Mouse (Mus musculus): ENCODE data around the gene Prkaca. TPM values are rescaled to one million over a fixed set of nuclear protein-coding genes. Genes with fewer than 3 reads are reported as not detected.

Prkaca gene
- polyA plus RNA-seq, 1 experiment, result 181 TPM

- TF ChIP-seq POLR2A (IDR thresholded peaks at IDR 0.05; ENCODE audit: extremely low read depth, insufficient read depth, low read length) (no peak), CTCF (IDR thresholded peaks at IDR 0.05; ENCODE audit: extremely low read depth, insufficient read depth, low read length) (peak; percentile 22; the same call in 1 of the 2 replicates)
- H3K4me3 ChIP-seq (ENCODE audit: insufficient read depth, low read length), result no peak overlapping the region
- no peak overlapping the region for H3K27ac ChIP-seq (ENCODE audit: insufficient read depth, low read length)
- H3K4me1 ChIP-seq (ENCODE audit: control insufficient read depth, insufficient read depth, low read length), result peaks cover 5% of the 10 kb centered on the region
Observed at GRCm38 (mm10) chr8:84008362-84008761, 35.6 kb downstream of the Prkaca start.

GRCm38 (mm10) chr8:84009876-84010275, 37.1 kb downstream of the Prkaca start:
- H3K27ac ChIP-seq (ENCODE audit: insufficient read depth, low read length), result no peak overlapping the region
- peak; percentile 83 for TF ChIP-seq CTCF (IDR thresholded peaks at IDR 0.05; ENCODE audit: extremely low read depth, insufficient read depth, low read length)
- no peak for TF ChIP-seq POLR2A (IDR thresholded peaks at IDR 0.05; ENCODE audit: extremely low read depth, insufficient read depth, low read length)
- no peaks in the 10 kb centered on the region; the same call in 1 of the 2 replicates for H3K4me1 ChIP-seq (ENCODE audit: control insufficient read depth, insufficient read depth, low read length)
- no peak overlapping the region for H3K4me3 ChIP-seq (ENCODE audit: insufficient read depth, low read length)

- TF ChIP-seq POLR2A (IDR thresholded peaks at IDR 0.05; ENCODE audit: extremely low read depth, insufficient read depth, low read length), result no peak
- TF ChIP-seq CTCF (IDR thresholded peaks at IDR 0.05; ENCODE audit: extremely low read depth, insufficient read depth, low read length), result peak; percentile 21; the same call in 1 of the 2 replicates
- Histone ChIP-seq H3K4me1 (ENCODE audit: control insufficient read depth, insufficient read depth, low read length) (no peaks in the 10 kb centered on the region; the same call in 1 of the 2 replicates), H3K27ac (ENCODE audit: insufficient read depth, low read length) (no peak overlapping the region), H3K4me3 (ENCODE audit: insufficient read depth, low read length) (peak overlapping the region; percentile 17; the same call in 1 of the 2 replicates)
Observed at GRCm38 (mm10) chr8:84010625-84011611, 38.1 kb downstream of the Prkaca start.

- TF ChIP-seq CTCF (IDR thresholded peaks at IDR 0.05; ENCODE audit: extremely low read depth, insufficient read depth, low read length) (no peak), POLR2A (IDR thresholded peaks at IDR 0.05; ENCODE audit: extremely low read depth, insufficient read depth, low read length) (no peak)
- H3K4me1 ChIP-seq (ENCODE audit: control insufficient read depth, insufficient read depth, low read length), result no peaks in the 10 kb centered on the region; the same call in 1 of the 2 replicates
- no peak within 1 kb of the TSS for H3K27ac ChIP-seq (ENCODE audit: insufficient read depth, low read length)
- peak within 1 kb of the TSS; percentile 17; the same call in 1 of the 2 replicates for H3K4me3 ChIP-seq (ENCODE audit: insufficient read depth, low read length)
Observed at GRCm38 (mm10) chr8:84011705-84012498, 39.1 kb downstream of the Prkaca start, which contains the start of gene 2210011C24Rik. TSS of gene 2210011C24Rik (minus strand) at chr8:84012171.

GRCm38 (mm10) chr8:84012499-84013165, 39.8 kb downstream of the Prkaca start:
- no peaks in the 10 kb centered on the region; the same call in 1 of the 2 replicates for H3K4me1 ChIP-seq (ENCODE audit: control insufficient read depth, insufficient read depth, low read length)
- H3K27ac ChIP-seq (ENCODE audit: insufficient read depth, low read length), result no peak overlapping the region
- TF ChIP-seq CTCF (IDR thresholded peaks at IDR 0.05; ENCODE audit: extremely low read depth, insufficient read depth, low read length) (no peak), POLR2A (IDR thresholded peaks at IDR 0.05; ENCODE audit: extremely low read depth, insufficient read depth, low read length) (no peak)
- H3K4me3 ChIP-seq (ENCODE audit: insufficient read depth, low read length), result no peak overlapping the region

DNA sequence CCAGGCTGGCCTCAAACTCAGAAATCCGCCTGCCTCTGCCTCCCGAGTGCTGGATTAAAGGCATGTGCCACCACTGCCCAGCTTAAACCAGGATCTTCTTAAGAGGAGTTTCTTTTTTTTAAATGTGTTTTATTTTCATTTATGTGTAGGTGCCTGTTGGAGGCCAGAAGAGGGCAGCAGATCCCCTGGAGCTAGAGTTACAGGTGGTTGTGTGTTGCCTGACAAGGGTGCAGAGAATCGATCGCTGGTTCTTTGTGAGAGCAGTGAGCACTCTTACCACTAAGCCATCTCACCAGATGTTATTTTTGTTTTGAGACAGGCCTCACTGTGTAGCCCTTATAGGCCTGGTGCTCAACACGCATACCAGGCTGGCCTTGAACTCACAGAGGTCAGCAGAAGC, 43.0 kb downstream of the Prkaca start:
- no peak for TF ChIP-seq CTCF (IDR thresholded peaks at IDR 0.05; ENCODE audit: extremely low read depth, insufficient read depth, low read length)
- TF ChIP-seq POLR2A (IDR thresholded peaks at IDR 0.05; ENCODE audit: extremely low read depth, insufficient read depth, low read length), result no peak
- Histone ChIP-seq H3K4me1 (ENCODE audit: control insufficient read depth, insufficient read depth, low read length) (no peaks in the 10 kb centered on the region; the same call in 1 of the 2 replicates), H3K27ac (ENCODE audit: insufficient read depth, low read length) (no peak overlapping the region), H3K4me3 (ENCODE audit: insufficient read depth, low read length) (no peak overlapping the region)

DNA sequence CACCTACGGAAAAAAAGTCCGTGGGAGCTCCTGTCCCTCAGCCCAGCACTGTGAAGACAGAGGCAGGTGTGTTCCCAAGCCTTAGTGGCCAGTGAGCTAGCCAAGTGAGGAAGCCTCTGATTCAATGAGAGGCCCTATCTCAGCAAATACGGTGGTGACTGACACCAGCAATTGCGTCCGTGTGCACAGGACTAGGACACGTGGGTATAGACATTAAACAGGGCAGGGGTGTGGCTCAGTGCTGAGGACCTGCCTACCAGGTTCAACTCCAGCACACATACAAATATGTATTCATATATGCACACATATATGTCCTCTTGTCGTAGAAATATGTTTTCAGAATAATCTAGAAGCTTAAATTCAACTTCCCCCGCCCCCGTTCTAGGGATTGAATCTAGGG, 46.9 kb downstream of the Prkaca start:
- TF ChIP-seq CTCF (IDR thresholded peaks at IDR 0.05; ENCODE audit: extremely low read depth, insufficient read depth, low read length), result no peak
- TF ChIP-seq POLR2A (IDR thresholded peaks at IDR 0.05; ENCODE audit: extremely low read depth, insufficient read depth, low read length), result no peak
- no peaks in the 10 kb centered on the region for H3K4me1 ChIP-seq (ENCODE audit: control insufficient read depth, insufficient read depth, low read length)
- H3K27ac ChIP-seq (ENCODE audit: insufficient read depth, low read length), result no peak overlapping the region
- no peak overlapping the region for H3K4me3 ChIP-seq (ENCODE audit: insufficient read depth, low read length)

GRCm38 (mm10) chr8:84021096-84021495, 48.3 kb downstream of the Prkaca start, which contains the start of gene Palm3:
TSS of gene Palm3 (plus strand) at chr8:84021471.
- Histone ChIP-seq H3K27ac (ENCODE audit: insufficient read depth, low read length) (no peak within 1 kb of the TSS), H3K4me3 (ENCODE audit: insufficient read depth, low read length) (no peak within 1 kb of the TSS), H3K4me1 (ENCODE audit: control insufficient read depth, insufficient read depth, low read length) (no peaks in the 10 kb centered on the region)
- no peak for TF ChIP-seq CTCF (IDR thresholded peaks at IDR 0.05; ENCODE audit: extremely low read depth, insufficient read depth, low read length)
- TF ChIP-seq POLR2A (IDR thresholded peaks at IDR 0.05; ENCODE audit: extremely low read depth, insufficient read depth, low read length), result no peak

DNA sequence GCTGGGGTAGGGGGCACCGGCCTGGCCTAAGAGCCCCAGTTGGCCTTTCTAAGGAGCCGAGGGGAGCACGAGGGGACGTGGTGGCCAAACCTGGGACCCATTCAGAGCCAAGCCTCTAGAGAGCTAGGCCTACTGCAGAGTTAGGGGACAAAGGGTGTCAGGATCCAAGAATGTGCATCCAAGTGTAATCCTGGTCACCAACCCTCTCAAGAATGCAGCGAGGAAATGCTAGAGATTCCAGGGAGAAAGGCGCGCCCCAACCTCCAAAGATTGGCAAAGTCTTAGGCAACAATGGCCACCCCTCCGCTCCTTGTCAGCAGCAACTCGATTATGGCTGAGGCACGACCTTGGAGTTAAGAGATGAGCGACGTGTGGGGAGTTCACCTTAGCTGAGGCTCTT, 48.8 kb downstream of the Prkaca start:
- no peak overlapping the region for H3K27ac ChIP-seq (ENCODE audit: insufficient read depth, low read length)
- H3K4me1 ChIP-seq (ENCODE audit: control insufficient read depth, insufficient read depth, low read length), result no peaks in the 10 kb centered on the region
- TF ChIP-seq POLR2A (IDR thresholded peaks at IDR 0.05; ENCODE audit: extremely low read depth, insufficient read depth, low read length) (no peak), CTCF (IDR thresholded peaks at IDR 0.05; ENCODE audit: extremely low read depth, insufficient read depth, low read length) (no peak)

More for the DNA sequence above, 48.8 kb downstream of the Prkaca start:
- no peak overlapping the region for H3K4me3 ChIP-seq (ENCODE audit: insufficient read depth, low read length)
